Mouse (Mus musculus) splenic B cell, adult 2 months (primary cell): ENCODE measurements around the gene Adgrv1.
"Not testable (repeated sequence)": the region's sequence is repeated elsewhere in the genome, so short reads cannot be mapped to it uniquely, and the experiment has no call there.

Experiments
- DNase-seq: peaks from one replicate; pipeline ENCODE4 v3.0.0-alpha.2; 2011; ENCODE audit warnings: low read depth, low spot score
- H3K27me3 ChIP-seq: 2 replicates; pipeline ENCODE4 v1.6.1; 2012; ENCODE audit warnings: mild to moderate bottlenecking, low read length, moderate library complexity, mixed read lengths; ENCODE audit not compliant: control insufficient read depth, poor library complexity, insufficient read depth, severe bottlenecking
- H3K36me3 ChIP-seq: 2 replicates; pipeline ENCODE4 v1.6.1; 2012; ENCODE audit warnings: mild to moderate bottlenecking, low read length, moderate library complexity, mixed read lengths; ENCODE audit not compliant: control insufficient read depth, poor library complexity, insufficient read depth, severe bottlenecking

Gene Adgrv1

DNA sequence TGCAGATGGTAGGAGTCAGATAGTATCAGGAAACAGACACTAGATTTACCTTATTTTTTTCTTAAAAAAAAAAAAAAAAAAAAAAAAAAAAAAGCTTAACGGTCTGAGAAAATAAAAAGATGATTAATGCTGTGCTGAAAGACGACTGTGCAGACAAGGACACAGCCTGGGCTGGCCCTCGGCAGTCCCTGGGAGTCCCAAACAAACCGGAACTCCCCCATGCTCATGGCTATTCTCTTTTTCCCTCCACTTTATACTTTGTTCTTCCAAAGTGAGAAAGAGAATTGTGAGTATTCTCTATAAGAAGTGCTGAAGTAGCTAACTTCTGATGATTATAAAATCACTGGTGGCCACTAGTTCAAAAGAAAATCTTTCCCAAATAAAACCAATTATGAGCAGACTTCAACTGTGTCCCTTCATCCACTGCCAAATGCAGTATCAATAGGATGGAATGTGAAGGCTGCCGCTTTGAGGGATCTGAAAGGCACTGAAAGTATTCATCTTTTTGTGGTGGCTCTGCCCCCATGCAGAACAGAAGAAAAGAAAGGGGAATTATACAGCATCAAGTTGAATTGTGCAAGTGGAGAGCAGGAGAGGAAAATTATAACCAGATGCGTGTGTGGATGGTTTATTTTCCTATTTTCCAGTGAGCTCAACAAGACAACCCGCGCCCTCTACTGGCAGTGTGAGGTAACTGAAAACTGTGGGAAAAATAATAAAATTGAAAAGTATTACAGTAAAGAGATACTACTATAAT is 8.5 kb upstream of the Adgrv1 start:
- H3K36me3 ChIP-seq, result no peaks in the 10 kb centered on the region
- peak; percentile 57 for DNase-seq
- no peaks in the 10 kb centered on the region for H3K27me3 ChIP-seq

DNA sequence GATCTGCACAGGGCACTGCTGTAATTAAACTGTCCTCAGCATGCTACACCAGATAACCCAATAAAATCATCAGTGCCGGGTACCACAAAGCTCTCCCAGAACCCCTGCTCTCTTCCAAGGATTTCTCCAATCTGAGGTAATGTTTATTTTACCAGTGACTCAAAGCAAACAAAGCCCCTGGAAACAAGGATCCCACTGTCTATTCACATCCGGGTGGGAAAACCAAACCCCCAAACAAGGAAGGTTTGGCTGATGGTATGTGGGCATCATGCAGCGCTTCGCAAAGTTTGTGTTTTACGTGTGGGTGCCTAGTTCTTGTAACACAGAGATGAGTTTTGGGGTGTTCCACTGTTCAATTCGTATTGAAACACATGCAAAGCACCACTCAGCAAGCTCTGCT is 7.9 kb upstream of the Adgrv1 start:
- DNase-seq, result no peak
- no peaks in the 10 kb centered on the region for H3K36me3 ChIP-seq
- no peaks in the 10 kb centered on the region for H3K27me3 ChIP-seq

DNA sequence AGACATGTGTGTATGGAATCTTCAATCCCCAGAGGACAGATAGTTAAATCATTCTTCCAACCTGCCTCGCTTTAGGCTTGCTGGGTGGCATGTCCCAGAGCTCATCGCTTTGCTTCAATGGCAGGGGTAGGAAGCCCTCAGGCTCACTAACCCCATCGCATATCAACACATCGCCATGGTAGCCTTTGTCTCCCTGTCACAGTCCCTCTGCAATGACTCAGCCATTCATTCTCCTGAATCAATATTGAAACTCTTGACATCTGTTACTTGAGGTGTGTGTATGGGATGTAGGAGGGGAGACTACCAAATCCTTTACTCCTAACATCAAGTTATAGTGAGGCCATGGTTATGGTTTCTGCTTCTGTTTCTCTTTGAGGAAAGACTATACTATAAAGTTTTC is 6.7 kb upstream of the Adgrv1 start:
- Histone ChIP-seq H3K36me3 (no peaks in the 10 kb centered on the region), H3K27me3 (no peaks in the 10 kb centered on the region)
- no peak for DNase-seq

DNA sequence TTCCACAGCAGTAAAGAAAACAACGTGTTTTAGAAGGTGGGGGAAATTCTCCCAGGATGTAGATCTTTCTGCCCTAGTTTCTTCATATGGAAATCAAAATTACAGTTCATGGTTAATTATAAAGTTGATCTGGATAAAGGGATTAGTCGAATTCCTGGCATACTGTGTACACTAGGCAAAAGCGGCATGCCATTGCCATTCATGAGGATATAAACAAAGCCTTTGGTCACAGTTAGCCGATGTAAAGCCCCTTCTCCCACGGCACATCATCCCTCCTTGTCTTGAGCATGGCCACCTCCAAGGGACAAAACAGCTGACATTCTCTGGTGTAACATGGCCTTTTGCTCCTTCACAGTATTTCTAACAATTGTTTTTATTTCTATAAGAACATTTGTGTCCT is 2.4 kb downstream of the Adgrv1 start:
- DNase-seq, result no peak
- no peaks in the 10 kb centered on the region for H3K36me3 ChIP-seq

DNA sequence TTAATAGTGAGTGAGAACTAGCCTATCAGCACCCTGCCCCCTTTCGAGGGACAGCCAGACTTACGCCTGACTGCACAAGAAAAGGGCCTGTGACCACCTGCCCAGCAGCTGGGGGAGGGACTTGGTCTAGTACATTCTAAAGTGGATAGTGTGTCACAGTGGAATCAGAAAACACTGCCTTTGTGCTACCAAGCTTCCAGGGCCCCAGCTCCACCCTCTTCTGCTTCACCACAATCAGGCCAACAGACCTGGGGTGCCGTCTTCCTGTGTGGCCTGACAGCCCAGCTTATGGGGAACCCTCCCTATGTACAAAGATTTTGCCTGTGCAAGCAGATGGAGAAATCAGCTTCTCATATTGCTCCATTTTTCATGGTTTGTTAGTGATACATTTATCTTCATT is 3.6 kb downstream of the Adgrv1 start:
- H3K27me3 ChIP-seq, result no peaks in the 10 kb centered on the region
- no peak for DNase-seq
- no peaks in the 10 kb centered on the region for H3K36me3 ChIP-seq

More for the DNA sequence above, 2.4 kb downstream of the Adgrv1 start:
- no peaks in the 10 kb centered on the region for H3K27me3 ChIP-seq

DNA sequence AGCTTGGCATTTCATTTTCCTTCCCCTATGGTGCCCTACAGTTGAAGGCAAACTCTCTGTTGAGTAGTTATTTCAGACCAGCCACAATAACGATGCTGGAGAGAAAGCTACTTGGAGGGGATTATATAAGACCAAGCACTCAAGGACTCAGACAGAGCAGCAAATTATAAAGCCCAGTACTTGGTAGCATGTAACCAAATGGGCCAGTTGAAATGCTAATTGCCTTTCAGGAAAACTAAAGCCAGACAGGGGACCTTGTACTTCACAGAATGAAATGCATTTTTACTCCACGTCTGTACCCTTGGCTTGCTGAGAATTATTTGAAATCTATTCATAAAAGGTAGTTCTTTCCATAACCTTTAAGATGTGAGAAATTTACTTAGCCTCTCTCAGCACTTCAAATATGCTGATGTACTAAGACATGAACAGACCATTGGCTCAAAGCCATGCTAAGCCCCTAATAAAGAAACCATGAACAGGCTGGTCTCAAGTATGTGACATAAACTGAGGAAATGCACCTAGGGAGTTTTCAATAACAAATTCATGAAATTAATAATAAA is 4.2 kb downstream of the Adgrv1 start:
- Histone ChIP-seq H3K27me3 (no peaks in the 10 kb centered on the region), H3K36me3 (no peaks in the 10 kb centered on the region)
- no peak for DNase-seq

DNA sequence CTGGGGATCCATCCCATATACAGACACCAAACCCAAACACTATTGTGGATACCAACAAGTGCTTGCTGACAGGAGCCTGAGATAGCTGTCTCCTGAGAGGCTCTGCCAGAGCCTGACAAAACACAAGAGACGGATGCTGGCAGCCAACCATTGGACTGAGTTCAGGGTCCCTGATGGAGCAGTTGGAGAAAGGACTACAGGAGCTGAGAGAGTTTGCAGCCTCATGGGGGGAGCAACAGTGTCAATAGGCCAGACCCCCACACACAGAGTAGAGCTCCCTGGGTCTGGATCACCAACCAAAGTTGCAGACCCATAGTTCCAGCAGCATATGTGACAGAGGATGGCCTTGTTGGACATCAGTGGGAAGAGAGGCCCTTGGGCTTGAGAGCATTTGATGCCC is 5.1 kb downstream of the Adgrv1 start:
- not testable (repeated sequence) for DNase-seq, H3K36me3 ChIP-seq, H3K27me3 ChIP-seq

DNA sequence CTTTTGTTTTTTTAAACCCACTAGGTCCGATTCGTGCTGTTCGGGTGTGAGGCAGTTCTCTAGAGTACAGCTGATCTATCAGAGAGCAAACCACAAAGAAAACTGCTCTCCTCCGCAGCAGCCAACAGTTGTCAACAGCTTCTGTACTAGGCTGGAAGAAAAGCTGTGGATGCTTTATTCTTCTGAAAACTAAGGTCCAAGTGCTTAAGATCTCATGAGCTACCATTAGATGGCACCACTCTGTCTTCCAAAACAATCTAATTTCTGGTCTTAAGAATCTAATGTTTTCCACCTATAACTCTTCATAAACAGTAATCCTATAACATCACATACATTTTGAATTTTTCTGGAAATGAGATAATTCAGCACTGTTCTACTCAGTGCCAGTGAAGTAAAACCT is 22.6 kb downstream of the Adgrv1 start:
- Histone ChIP-seq H3K27me3 (no peaks in the 10 kb centered on the region), H3K36me3 (no peaks in the 10 kb centered on the region)
- no peak for DNase-seq

DNA sequence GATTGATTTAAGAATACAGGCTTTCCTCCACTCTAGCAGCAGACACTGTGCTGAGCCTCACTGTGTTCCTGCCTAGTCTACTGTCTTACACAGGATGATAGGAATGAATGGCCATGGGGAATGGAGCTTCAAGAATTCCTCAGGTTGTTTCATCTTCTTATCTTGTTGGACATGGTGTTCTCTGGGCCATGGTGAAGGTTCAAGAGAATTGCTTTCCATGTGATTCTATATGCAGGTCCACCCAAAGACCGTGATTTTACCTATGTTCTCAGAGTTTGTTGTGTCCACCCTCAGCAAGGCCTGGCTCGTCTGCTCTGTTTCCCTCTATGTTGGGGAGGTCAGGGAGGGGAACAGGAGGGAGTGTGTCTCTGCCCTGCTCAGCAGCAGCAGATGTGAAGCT is 26.0 kb downstream of the Adgrv1 start:
- H3K36me3 ChIP-seq, result no peaks in the 10 kb centered on the region
- no peaks in the 10 kb centered on the region for H3K27me3 ChIP-seq
- no peak for DNase-seq

DNA sequence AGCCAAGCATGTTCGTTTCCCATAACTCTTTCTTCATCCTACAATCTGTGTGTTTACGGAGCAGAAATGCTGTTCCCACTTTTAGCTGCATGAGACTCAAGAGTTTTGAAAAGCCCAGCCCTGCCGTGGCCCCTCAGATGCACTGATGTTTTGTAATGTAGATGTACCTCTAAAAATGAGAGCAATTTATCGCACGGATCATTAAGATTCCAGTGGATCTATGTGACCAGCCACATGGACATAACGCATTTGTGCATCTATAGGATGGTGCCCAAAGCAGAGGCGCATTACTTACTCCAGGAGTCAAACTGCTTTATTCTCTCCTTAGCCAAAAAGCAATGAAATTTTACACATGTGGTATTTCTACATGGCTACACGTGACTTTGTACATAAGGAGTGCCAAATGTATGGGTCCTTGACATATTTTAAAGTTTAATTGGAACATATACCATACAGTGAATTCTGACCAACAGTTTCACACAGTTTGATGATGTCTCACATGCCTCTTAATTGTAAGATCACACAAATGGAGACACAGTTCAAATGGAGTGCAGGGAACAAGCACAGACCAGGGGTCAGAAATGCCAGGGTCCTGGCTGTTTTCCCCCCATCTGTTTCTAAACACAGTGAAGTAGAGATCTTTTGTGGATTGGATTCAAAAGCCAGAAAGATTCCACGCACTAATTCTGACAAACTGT is 35.9 kb downstream of the Adgrv1 start:
- DNase-seq, result no peak
- Histone ChIP-seq H3K27me3 (no peaks in the 10 kb centered on the region), H3K36me3 (no peaks in the 10 kb centered on the region)

DNA sequence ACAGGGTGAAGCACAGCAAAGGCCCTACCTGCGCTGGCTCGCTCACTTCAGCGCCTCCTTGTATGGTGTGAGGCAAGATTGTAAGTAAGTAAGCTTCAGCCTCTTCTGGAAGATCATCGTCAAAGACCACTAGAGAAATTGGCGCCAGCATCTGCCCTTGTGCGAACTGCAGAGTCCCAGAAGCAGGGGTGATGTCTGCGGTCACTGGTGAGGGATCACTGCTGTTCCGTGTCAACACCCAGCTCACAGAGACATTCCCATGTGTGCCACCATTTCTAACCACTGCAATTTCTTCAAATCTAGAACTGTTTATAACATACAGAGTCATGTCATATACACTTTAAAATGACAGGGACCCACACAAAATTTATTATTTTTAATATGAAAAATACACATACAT is 54.3 kb downstream of the Adgrv1 start:
- Histone ChIP-seq H3K36me3 (no peaks in the 10 kb centered on the region), H3K27me3 (no peaks in the 10 kb centered on the region)
- no peak for DNase-seq

DNA sequence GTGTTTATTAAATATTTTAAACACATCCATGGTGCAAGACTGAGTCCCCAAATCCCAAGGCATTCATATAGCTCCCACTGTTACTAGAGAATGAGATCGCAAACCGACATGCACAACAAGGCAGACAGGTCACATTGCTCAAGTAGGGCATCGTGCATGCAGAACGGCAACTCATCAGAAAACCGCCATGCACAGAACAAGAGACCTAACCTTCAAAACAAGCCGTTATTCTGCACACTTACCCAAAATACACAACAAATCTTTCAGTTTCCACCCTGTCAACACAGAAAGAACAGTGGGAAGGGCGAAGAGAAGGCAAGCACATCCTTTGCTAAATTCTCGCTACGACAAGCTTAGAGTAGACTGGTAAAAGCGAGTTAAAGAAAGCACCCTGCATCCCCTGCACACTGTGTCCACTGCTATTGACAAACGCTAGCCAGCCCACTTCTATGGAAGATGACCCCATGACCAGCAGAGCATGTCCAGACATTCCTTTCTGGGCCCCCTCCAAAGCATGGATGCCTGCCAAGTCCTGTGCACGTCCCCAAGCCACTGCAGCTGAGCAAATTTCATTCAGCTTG is 62.6 kb downstream of the Adgrv1 start:
- Histone ChIP-seq H3K27me3 (no peaks in the 10 kb centered on the region), H3K36me3 (no peaks in the 10 kb centered on the region)
- DNase-seq, result no peak

DNA sequence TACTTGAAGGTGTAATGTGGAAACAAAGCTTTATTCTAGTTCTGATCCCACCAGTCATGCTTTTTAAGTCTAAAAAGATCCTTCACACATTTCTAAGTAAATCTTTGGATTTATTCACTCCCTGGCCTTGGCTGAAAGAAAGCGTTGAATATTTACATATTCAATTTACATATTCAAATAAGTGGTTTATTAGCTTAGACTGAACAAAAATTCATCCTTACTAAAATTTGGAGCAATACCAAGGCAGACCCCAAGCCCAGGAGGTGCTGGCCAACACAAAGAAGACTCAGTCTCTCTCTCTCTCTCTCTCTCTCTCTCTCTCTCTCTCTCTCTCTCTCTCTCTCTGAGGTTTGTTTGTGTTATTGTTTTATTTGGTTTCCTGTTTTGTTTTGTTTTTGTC is 82.9 kb downstream of the Adgrv1 start:
- H3K27me3 ChIP-seq, result no peaks in the 10 kb centered on the region
- DNase-seq, result no peak
- H3K36me3 ChIP-seq, result no peaks in the 10 kb centered on the region

DNA sequence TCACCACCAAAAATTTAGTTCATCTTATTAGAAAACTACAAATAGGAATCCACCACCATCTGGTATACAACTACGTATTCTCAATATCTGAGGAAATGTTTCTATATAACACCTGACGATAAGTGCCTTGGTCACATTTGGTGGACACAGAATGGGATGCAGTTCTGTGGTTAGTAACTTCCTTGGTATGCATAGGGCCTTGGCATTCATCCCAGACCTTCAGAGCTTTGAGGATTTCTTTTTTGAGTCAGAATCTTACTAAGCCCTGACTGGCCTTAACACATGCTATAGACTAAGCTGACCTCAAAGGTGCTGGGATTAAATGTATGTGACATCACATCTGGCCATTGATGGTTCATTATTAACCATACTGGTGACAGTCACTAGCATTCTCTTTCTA is 98.0 kb downstream of the Adgrv1 start:
- no peak for DNase-seq
- H3K27me3 ChIP-seq, result no peaks in the 10 kb centered on the region
- H3K36me3 ChIP-seq, result no peaks in the 10 kb centered on the region

DNA sequence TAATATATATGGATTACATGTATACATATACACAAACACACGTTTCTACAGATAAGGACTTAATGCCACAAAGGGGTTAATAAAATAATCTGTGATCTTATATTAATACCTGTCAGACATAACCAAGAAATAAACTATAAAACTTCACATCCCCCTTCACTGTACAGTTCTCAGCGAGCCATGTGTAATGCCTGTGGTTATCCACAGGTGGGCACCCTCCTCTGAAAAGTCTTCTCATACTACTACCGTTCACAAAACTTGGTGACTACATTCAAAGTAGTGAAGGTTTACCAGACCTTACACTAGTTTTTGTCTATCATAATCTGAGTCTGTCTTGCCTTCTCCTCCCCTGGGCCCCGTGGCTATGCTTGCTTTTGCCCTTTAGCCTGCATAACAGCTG is 106.3 kb downstream of the Adgrv1 start:
- DNase-seq, result no peak

More for the DNA sequence above, 106.3 kb downstream of the Adgrv1 start:
- Histone ChIP-seq H3K27me3 (no peaks in the 10 kb centered on the region), H3K36me3 (no peaks in the 10 kb centered on the region)
